Mouse (Mus musculus) heart, embryonic 16.5 days (tissue): ENCODE data around the gene Gm29110. TPM values are rescaled to one million over a fixed set of nuclear protein-coding genes. Genes with fewer than 3 reads are reported as not detected.
"Not testable (repeated sequence)": the region's sequence is repeated elsewhere in the genome, so short reads cannot be mapped to it uniquely, and the experiment has no call there.

Source experiments
- ATAC-seq: fragments of 200-750 bp; cut with Nextera tagmentation; replicated peaks from 2 replicates; pipeline ENCODE4 v1.8.0; 2017; ENCODE audit warnings: moderate number of reproducible peaks; ENCODE audit not compliant: insufficient read depth, low FRiP score; ENCODE audit errors: extremely low read depth
- H3K27ac ChIP-seq: fragments of 300-500 bp; sonication (generic); 2 replicates; pipeline ENCODE4 v1.5.1; 2014; ENCODE audit warnings: mild to moderate bottlenecking, low read length, control low read depth, moderate library complexity
- H3K27me3 ChIP-seq: fragments of 300-500 bp; sonication (generic); 2 replicates; pipeline ENCODE4 v1.6.1; 2014; ENCODE audit warnings: low read length, mixed read lengths; ENCODE audit not compliant: control insufficient read depth, insufficient read depth
- H3K36me3 ChIP-seq: fragments of 300-500 bp; sonication (generic); 2 replicates; pipeline ENCODE4 v1.6.1; 2014; ENCODE audit not compliant: control insufficient read depth, insufficient read depth
- H3K4me1 ChIP-seq: fragments of 300-500 bp; sonication (generic); 2 replicates; pipeline ENCODE4 v1.6.1; 2014; ENCODE audit warnings: low read length, mixed read lengths; ENCODE audit not compliant: control insufficient read depth, insufficient read depth
- H3K4me2 ChIP-seq: fragments of 300-500 bp; sonication (generic); 2 replicates; pipeline ENCODE4 v1.6.1; 2014; ENCODE audit warnings: low read depth, mild to moderate bottlenecking, control low read depth, low read length
- H3K4me3 ChIP-seq: fragments of 300-500 bp; sonication (generic); 2 replicates; pipeline ENCODE4 v1.5.1; 2014; ENCODE audit warnings: mild to moderate bottlenecking, control low read depth, low read length
- H3K9ac ChIP-seq: fragments of 300-500 bp; sonication (generic); 2 replicates; pipeline ENCODE4 v1.6.1; 2014; ENCODE audit warnings: low read length, control low read depth
- H3K9me3 ChIP-seq: fragments of 300-500 bp; sonication (generic); replicated peaks from 2 replicates; pipeline ENCODE4 v1.6.1; 2016; ENCODE audit warnings: low read length; ENCODE audit not compliant: control insufficient read depth
- WGBS: fragments of 180-500 bp; shearing (Covaris S2); extraction: QIAGEN DNeasy Blood & Tissue Kit; methylation state at CpG from one replicate; pipeline ENCODE4 v1.1.7; 2014; 5-methylcytosine and 5-hydroxymethylcytosine counted together
- polyA plus RNA-seq: library from polyadenylated mRNA; unstranded; fragments of >200 nt; fragmentation: Nextera tagmentation; extraction: Ambion mirVana; gene quantifications from 2 replicates; pipeline ENCODE4 v1.2.1, GENCODE M21; 2015

Gene Gm29110
- not detected in 2 replicates for polyA plus RNA-seq

- not testable (repeated sequence) for H3K9ac ChIP-seq, H3K9me3 ChIP-seq, ATAC-seq, H3K27me3 ChIP-seq, H3K4me1 ChIP-seq, H3K27ac ChIP-seq, H3K4me2 ChIP-seq, H3K4me3 ChIP-seq, H3K36me3 ChIP-seq
- WGBS: 57% methylated on average over 2 of the region's 6 CpGs
Measured at GRCm38 (mm10) chrY:74470231-74470630, at the start of gene Gm29110. TSS of gene Gm29110 (plus strand) at chrY:74470531.

Other genes with a start within 250 kb of the Gm29110 start
- not detected in 2 replicates for gene Gm21913, start 153.4 kb downstream of the Gm29110 start, polyA plus RNA-seq